Mouse (Mus musculus) R1 (cell line): ENCODE measurements around the gene Vhl.
A peak's percentile ranks its signal among the peaks of the same experiment; 100 is the strongest.

Experiments
- DNase-seq: peaks from one replicate; pipeline ENCODE4 v3.0.0-alpha.2; 2018; ENCODE audit warnings: low read depth, low spot score

The Vhl gene

GRCm38 (mm10) chr6:113624989-113625770 is 1.4 kb downstream of the Vhl start:
- no peak for DNase-seq

- DNase-seq: no peak
These were observed 6.6 kb downstream of the Vhl start for GRCm38 (mm10) chr6:113630322-113630721.

DNA sequence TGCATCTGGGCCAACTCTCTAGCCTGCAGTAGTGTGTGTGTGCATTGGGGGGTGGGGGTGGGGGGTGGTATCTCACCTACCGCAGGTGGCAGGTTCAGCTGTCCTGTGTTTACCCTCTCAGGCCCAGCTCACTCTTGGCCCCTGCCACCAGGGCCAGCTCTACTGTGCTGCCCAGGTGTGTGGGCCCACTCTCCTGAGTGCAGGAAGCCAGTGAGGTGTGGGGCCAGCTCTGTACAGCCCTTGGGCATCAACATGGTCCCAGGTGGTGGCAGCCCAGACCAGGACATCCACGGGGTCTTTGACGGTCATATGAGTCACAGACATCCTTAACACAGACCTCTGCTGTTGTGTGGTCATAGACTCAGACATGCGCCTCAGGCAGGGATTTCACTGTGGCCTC is 9.1 kb downstream of the Vhl start:
- DNase-seq: no peak

GRCm38 (mm10) chr6:113638302-113639040 is 14.7 kb downstream of the Vhl start, which contains the start of gene Irak2:
Gene Irak2 (plus strand): TSS chr6:113638467.
- peak; percentile 95 for DNase-seq

DNA sequence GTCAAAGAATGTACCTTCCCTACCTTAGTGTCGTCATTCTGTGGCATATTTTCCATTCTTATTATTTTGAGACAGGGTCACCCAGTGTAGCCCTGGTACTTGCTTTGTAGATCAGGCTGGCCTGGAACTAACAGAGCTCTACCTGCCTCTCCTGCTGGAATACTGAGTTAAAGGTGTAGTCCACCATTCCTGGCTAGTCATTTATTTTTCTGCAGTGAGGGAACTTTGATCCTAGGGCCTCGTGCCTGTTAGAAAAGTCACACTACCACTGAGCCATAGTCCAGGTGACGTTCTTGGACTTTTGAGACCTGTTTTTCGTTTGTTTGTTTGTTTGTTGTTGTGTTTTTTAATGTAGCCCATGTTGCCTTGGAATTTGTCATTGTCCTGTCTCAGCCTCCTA is 15.4 kb downstream of the Vhl start:
- no peak for DNase-seq

DNA sequence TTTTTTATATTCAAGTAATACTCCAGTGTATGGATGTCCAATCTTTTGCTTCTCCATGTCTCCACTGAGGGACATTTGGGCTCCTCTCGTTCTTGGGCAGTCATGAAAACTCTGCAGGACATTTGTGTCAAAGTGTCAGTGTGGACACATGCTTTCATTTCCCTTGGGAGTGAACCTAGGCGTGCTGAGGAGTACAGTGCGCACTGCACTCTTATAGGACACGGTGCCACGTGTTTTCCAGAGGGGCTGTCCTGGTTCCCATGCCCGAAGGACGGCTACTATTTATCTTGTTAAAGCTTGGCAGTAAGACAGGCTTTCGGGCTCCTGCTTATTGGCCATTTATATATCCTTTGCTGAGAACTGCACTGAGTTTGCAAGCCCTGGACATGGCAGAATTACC is 18.8 kb downstream of the Vhl start:
- no peak for DNase-seq

DNA sequence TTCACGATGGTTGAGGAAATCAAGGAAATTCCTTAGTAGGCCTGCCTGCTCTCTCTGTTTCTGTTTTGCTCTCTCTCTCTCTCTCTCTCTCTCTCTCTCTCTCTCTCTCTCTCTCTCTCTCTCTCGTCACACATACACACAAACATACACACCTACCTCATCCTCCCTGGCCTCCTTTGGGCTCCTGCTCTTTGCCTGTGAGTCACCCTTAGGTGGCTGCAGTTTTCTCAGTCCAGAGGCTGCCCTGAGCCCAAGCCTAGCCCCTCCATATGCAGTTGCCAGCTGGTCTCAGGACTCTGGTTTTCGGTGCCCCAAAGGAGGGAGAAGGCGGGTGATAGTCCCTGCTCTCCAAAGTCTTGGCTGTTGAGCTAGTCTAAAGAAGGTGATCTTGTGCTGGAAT is 19.3 kb downstream of the Vhl start:
- no peak for DNase-seq

DNA sequence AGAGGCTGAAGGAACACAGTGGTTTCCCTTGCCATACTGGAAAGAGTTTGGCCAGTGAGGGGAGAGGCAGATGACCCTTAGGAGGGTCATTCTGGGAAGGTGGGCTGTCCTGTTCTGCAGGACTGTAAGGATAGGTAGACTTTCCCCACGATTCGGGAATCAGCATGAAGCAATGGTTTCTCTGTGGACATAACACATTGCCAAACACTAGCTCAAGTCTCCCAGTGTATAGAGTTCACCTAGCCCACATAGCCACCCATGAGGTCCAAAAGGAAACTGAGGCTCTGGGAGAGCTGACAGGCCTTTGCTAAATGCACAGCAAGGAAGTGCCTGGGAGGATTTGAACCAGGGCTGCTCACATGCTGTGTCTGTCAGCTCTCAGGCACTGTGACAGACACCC is 20.2 kb downstream of the Vhl start:
- no peak for DNase-seq

DNA sequence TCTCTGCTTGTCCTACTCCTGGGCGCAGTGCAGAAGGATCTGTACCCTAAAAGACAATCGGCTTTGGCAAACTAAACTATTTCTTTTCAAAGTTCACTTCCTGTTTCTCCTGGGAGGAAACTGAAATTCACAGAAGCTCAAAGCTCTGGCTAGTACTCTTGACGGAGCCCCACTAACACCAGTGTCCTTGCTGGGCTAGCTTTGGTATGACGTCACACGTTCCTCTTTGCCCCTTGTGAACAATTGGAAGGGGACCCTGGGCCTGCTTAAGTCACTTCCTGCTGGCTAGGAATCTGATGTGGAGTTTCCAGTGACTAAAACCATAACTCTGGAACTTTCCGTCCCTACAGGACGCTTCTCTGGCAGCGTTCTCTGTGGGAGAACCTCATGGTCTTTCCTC is 21.0 kb downstream of the Vhl start:
- DNase-seq: no peak

DNA sequence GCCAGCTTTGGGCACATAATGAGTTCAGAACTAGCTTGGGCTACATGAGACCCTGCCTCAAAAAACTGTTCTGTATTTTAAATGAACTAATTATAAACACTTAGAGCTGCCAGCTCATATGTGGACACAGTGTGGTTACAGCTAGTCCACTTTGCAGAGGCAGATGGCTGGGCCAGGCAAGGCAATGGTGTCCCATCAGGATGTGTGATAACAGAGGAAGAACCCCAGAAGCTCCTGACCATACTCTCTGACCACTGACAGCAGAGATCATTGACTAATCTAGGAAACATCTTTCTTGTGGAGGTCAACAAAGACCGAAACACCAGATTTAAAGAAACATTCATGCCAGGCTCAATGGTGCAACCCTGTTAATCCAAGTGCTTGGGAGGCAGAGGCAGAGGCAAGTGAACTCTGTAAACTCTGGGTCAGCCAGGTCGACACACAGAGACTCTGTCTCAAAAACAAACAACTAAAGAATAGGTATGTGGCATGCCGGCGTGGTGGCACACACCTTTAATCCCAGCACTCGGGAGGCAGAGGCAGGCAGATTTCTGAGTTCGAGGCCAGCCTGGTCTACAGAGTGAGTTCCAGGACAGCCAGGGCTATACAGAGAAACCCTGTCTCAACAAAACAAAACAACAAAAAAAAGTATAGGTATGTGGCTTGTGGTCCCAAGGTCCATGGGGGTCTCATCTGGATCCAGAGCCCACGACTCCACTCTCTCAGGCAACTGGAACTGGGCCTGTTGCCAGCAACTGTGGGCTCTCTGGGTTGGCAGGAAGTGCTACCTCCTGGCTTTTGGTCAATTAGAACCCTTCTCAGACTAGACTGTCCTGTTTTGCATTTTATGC is 25.8 kb downstream of the Vhl start:
- DNase-seq: no peak

GRCm38 (mm10) chr6:113650197-113650640 is 26.5 kb downstream of the Vhl start:
- no peak for DNase-seq

DNA sequence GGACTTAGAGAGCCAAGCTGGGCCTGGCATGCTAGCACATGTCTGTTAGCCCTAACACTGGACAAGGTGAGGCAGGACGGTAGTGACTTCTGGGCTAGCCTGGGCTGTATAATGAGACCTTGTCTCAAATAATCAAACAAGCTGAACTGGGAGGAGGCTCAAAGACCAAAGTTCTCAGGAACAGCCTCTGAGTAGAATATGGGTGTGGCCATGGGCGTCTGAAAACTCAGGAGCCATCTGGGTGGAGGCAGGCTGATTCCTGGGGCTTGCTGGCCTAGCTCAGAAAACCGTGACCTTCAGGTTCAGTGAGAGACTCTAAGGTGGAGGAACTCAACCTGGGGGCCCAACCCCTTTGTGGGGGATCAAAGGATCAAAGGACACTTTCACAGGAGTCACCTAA is 27.9 kb downstream of the Vhl start:
- no peak for DNase-seq

- no peak for DNase-seq
These were observed 29.8 kb downstream of the Vhl start for GRCm38 (mm10) chr6:113653551-113653950.

DNA sequence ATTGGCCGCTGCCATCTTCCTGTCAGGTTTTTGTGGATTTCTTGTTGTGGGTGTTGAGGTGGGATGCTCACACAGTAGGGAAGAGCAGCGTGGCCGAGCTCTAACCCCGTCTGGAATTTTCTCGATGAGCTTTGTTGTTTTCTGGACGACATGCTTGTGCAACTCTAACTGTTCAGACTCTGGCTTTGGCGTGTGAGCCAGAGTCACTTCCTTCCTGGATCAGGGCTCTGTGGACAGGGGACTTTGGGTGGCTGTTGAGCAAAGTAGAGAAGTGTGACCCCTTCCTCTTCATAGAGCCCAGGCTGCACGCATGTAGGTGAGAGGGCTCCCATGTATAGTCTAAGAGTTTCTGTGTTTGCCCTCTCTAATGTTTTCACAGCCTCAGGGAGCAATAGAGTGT is 30.3 kb downstream of the Vhl start:
- no peak for DNase-seq

DNA sequence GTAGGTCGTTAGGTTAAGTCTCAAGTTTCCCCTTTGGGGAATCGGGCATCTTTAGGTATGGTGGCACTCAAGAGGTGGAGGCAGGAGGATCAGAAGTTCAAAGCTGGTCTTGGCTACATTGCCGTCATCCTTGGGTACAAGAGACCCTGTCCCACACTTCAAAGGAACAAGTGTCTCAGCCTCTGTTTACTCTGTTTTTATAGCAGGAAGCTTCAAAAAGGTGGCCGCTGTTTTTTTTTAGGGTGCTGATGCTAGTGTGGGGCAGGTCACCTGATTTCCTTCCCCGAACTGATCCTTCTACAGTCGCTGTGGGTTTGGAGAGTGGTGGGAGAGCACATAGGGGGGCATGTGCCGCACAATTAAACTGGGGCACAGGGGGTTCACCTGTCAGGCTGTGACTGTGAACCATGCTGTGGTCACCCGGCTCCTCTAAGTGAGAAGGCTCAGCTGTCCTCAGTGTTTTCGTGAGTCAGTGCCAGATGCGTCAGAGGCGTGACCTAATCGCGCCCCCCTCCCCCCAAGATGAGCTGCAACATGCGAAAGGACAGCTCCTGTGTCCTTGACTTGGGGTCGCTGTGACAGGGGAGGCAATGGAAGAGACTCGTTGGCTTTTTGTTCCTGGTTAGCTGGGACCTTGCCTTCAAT is 31.1 kb downstream of the Vhl start:
- no peak for DNase-seq

DNA sequence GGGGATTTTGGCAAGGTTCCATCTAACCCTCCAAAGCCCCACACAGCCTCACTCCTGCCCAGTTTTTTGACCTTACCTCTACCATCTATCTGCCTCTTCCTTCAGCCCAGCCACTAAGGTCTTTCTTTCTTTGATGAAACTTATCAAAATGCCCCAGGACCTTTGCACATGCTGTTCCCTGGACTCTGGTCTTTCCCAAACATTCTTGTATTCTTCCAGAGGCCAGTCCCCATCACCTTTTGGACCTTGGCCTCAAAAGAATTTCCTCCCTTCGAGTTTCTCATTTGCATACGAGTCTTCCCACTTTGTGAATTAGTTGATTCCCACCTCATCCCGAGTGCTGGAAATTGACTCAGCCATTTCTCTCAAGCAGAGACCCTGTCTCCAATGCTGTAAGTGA is 31.7 kb downstream of the Vhl start:
- no peak for DNase-seq

GRCm38 (mm10) chr6:113656847-113657246 is 33.1 kb downstream of the Vhl start:
- no peak for DNase-seq

DNA sequence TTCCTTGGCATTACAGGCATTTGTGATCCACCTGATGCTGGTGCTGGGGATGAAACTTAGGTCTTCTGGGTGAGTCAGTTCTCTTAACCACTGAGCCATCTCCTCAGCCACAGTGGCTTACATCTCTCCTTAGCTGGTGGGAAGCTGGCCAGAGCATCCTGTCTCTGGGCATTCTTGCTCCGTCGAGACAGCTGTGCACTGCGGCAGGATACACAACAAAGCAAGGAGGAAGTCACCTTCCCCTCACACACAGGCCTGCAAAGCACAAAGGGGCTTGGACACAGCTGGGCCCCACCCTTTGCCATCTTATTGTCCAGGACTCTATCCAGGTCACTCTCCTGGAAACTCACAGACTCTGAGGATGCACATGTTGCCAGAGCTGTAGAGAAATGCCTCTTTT is 34.5 kb downstream of the Vhl start:
- DNase-seq: no peak

DNA sequence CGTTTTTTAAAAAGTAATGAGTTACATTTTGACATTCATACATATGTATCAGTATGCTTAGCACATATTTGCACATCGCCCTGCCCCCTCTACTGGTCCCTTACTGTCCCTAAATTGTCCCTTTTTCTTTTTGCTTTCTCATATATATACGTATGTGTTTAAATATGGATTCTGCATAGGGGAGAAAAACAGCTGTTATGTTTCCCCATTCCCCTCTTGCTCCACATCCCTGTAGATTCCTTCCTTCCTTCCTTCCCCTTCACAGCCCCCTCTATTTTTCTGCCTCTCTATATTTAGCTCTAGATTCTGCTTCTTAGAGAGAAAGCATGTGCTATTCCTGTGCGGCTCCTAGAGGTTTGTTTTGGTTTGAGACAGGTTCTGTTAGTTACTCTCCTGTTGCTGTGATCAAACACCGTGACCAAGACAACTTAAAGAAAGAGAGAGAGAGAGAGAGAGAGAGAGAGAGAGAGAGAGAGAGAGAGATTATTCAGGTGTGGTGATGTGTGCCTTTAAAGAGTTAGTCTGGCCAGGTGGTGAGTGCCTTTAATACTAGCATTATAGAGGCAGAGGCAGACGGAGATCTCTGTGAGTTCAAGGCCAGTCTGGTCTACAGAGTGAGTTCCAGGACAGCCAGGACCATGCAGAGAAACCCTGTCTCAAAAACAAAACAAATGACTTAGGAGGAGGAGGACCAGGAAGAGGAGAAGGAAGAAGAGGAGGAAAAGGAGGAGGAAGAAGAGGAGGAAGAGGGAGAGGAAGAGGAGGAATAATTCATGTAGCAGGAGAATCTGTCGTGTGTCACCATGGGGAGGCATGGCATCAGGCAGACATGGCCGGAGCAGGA is 36.1 kb downstream of the Vhl start:
- no peak for DNase-seq

DNA sequence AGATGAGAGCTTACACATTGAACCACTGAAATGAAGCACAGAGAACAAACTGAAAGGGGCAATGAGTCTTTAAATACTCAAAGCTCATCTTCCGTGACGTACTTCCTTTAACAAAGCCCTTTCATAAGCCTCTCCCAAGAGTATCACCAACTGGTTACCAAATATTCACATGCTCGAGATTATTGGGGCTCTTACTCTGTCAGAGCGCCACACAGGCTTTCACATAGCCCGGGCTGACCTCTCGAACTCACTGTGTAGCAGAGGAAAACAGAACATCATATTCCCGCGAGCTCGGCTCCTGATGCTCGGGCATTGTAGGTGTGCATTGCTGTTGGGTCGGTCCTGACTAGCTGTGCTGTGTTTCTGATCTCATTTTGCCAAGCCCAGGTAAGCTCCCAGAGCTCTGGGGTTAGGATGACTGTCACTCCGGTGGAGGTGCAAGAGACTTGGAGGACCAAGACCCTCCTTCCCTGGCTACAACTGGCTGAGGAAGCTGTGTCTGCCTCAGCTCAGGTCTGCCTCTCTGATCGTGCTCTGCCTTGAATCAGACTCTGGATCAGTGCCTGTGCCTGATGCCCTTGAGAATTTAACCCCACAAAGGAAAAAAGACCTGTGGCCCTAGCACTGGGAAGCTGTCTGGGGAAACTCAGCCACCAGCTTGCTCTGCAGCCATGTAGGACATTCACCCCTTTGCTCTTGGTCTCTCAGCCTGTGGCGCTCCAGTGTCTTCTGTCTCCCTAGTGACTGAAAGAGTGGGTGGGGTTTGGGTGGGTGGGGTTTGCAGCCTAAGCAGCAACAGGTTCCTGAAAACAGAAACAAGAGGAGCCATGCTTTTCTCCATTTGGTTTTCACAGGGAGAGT is 37.0 kb downstream of the Vhl start:
- DNase-seq: peak; percentile 82
